27 mouse cellular contexts compared by ENCODE assay signal in the genomic region with DNA sequence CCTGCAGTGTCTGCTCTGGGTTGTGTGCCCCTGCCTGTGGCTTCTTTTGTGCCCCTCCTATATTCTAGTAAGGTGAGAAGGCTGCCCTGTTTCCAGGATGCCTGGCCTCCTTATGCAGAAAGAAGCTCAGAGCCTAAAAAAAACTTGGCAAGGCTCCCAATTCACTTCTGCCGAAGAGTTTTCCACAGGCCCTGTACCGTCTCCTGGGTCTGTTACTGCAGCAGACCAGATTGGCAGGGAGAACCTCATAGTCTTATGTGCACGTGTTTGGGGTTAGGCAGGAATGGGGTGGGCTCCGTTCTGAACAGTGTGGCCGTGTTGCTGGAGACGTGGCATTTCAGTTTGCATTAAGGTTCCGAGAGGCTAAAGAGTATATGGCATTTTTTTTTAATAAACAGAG. TPM values are rescaled to one million over a fixed set of nuclear protein-coding genes. Genes with fewer than 3 reads are reported as not detected.
A peak's percentile ranks its signal among the peaks of the same experiment; 100 is the strongest.
DNase-seq lines count a peak whose midpoint lies in the region; ATAC-seq and TF ChIP-seq lines count a peak whose summit lies in the region.
"Had no signal": no experiment of that assay in that cellular context is flagged by ENCODE, and none has a peak within 500 bp of the region (broad histone marks: within the 10 kb centered on the region; RNA-seq: fewer than 3 reads in every experiment).

No protein-coding gene starts in this region.

- no peaks in the 10 kb centered on the region for H3K36me3 ChIP-seq in forebrain, embryonic 14.5 days (ENCODE audit: control insufficient read depth, insufficient read depth, low read length)
- no peaks in the 10 kb centered on the region for H3K36me3 ChIP-seq in forebrain, postnatal 0 days (ENCODE audit: insufficient read depth)
- H3K36me3 ChIP-seq in hindbrain, embryonic 14.5 days (replicated peaks; ENCODE audit: control insufficient read depth, insufficient read depth) = no peaks in the 10 kb centered on the region
- no peaks in the 10 kb centered on the region for H3K36me3 ChIP-seq in hindbrain, embryonic 16.5 days (ENCODE audit: control insufficient read depth, insufficient read depth, low read length)
- H3K36me3 ChIP-seq in embryonic facial prominence, embryonic 15.5 days = no peaks in the 10 kb centered on the region
- H3K36me3 ChIP-seq: heart, embryonic 15.5 days; lung, embryonic 15.5 days; neural tube, embryonic 13.5 days had no signal

- no peak for ATAC-seq in forebrain, embryonic 14.5 days
- ATAC-seq in forebrain, postnatal 0 days = no peak
- no peak for ATAC-seq in hindbrain, embryonic 14.5 days (ENCODE audit: low FRiP score)
- ATAC-seq in hindbrain, embryonic 16.5 days = no peak
- ATAC-seq in embryonic facial prominence, embryonic 15.5 days (ENCODE audit: insufficient number of reproducible peaks, low FRiP score, low TSS enrichment, low read depth) = peak; percentile 81
- ATAC-seq in megakaryocyte progenitor cell, adult 5-6 weeks (replicated peaks; ENCODE audit: poor library complexity) = no peak

- 58% methylated on average over 7 of the region's 7 CpGs for WGBS in forebrain, embryonic 14.5 days
- WGBS in forebrain, postnatal 0 days = 45% methylated on average over 7 of the region's 7 CpGs
- WGBS in hindbrain, embryonic 14.5 days = 74% methylated on average over 7 of the region's 7 CpGs
- WGBS in hindbrain, embryonic 16.5 days = 55% methylated on average over 7 of the region's 7 CpGs
- 6% methylated on average over 7 of the region's 7 CpGs for WGBS in embryonic facial prominence, embryonic 15.5 days

- no peak overlapping the region for H3K4me3 ChIP-seq in forebrain, embryonic 14.5 days (ENCODE audit: low read depth, low read length)
- H3K4me3 ChIP-seq in forebrain, postnatal 0 days (ENCODE audit: low read depth, low read length) = no peak overlapping the region
- H3K4me3 ChIP-seq in hindbrain, embryonic 14.5 days (replicated peaks; ENCODE audit: low read length) = no peak overlapping the region
- no peak overlapping the region for H3K4me3 ChIP-seq in hindbrain, embryonic 16.5 days (ENCODE audit: low read length)
- H3K4me3 ChIP-seq in embryonic facial prominence, embryonic 15.5 days (replicated peaks) = no peak overlapping the region
- H3K4me3 ChIP-seq: heart, embryonic 15.5 days; lung, embryonic 15.5 days; neural tube, embryonic 13.5 days had no signal

- no peak overlapping the region for H3K9ac ChIP-seq in forebrain, embryonic 14.5 days (ENCODE audit: low read length)
- no peak overlapping the region for H3K9ac ChIP-seq in forebrain, postnatal 0 days
- H3K9ac ChIP-seq in hindbrain, embryonic 14.5 days = no peak overlapping the region
- no peak overlapping the region for H3K9ac ChIP-seq in hindbrain, embryonic 16.5 days (ENCODE audit: low read depth, low read length)
- H3K9ac ChIP-seq in embryonic facial prominence, embryonic 15.5 days = no peak overlapping the region
- H3K9ac ChIP-seq: heart, embryonic 15.5 days; lung, embryonic 15.5 days; neural tube, embryonic 13.5 days had no signal

- H3K4me1 ChIP-seq in forebrain, embryonic 14.5 days (ENCODE audit: control insufficient read depth, insufficient read depth, low read length) = peaks cover 14% of the 10 kb centered on the region; the same call in 1 of the 2 replicates
- 0 out of 2 replicates have a peak, but pooled peaks cover 10% of the 10 kb centered on the region for H3K4me1 ChIP-seq in forebrain, postnatal 0 days (ENCODE audit: insufficient read depth)
- H3K4me1 ChIP-seq in hindbrain, embryonic 14.5 days (replicated peaks; ENCODE audit: control insufficient read depth, insufficient read depth, low read length) = 0 out of 2 replicates have a peak, but pooled peaks cover 7% of the 10 kb centered on the region
- H3K4me1 ChIP-seq in hindbrain, embryonic 16.5 days (ENCODE audit: control insufficient read depth, insufficient read depth, low read depth, low read length) = peaks cover 6% of the 10 kb centered on the region; the same call in 1 of the 2 replicates
- H3K4me1 ChIP-seq in embryonic facial prominence, embryonic 15.5 days = peaks cover 23% of the 10 kb centered on the region
- H3K4me1 ChIP-seq: lung, embryonic 15.5 days had no signal

- DNase-seq in forebrain, embryonic 14.5 days (ENCODE audit: low spot score) = peak; percentile 58
- DNase-seq in forebrain, postnatal 0 days = no peak
- peak; percentile 35 for DNase-seq in hindbrain, embryonic 14.5 days (ENCODE audit: low spot score)
- DNase-seq in 3T3-L1 (ENCODE audit: low read depth, low spot score) = peak; percentile 17
- DNase-seq in ovary, postnatal 36 days (ENCODE audit: low spot score) = no peak
- DNase-seq: adrenal gland, postnatal 25 days; cerebellum, adult 18-20 months; cerebellum, postnatal 36 days; gastrocnemius, postnatal 10 days; kidney, adult 11 months; lung, postnatal 4 days; right cerebral cortex, postnatal 14 days; thymus, adult 18-20 months had no signal

- no peak overlapping the region for H3K4me2 ChIP-seq in forebrain, embryonic 14.5 days (ENCODE audit: low read length)
- H3K4me2 ChIP-seq in forebrain, postnatal 0 days (ENCODE audit: low read depth) = no peak overlapping the region
- H3K4me2 ChIP-seq in hindbrain, embryonic 14.5 days (replicated peaks) = no peak overlapping the region
- no peak overlapping the region for H3K4me2 ChIP-seq in hindbrain, embryonic 16.5 days (ENCODE audit: low read length)
- no peak overlapping the region for H3K4me2 ChIP-seq in embryonic facial prominence, embryonic 15.5 days (replicated peaks)
- H3K4me2 ChIP-seq: heart, embryonic 15.5 days; liver, embryonic 11.5 days; lung, embryonic 15.5 days; midbrain, embryonic 11.5 days; neural tube, embryonic 13.5 days had no signal

- no peak for TF ChIP-seq CTCF in forebrain, postnatal 0 days (IDR thresholded peaks at IDR 0.05; ENCODE audit: low read depth)

- H3K9me3 ChIP-seq in forebrain, embryonic 14.5 days (replicated peaks; ENCODE audit: control insufficient read depth, low read length) = no peaks in the 10 kb centered on the region
- H3K9me3 ChIP-seq in forebrain, postnatal 0 days (ENCODE audit: low read length) = no peaks in the 10 kb centered on the region
- no peaks in the 10 kb centered on the region for H3K9me3 ChIP-seq in hindbrain, embryonic 14.5 days (ENCODE audit: control insufficient read depth, low read length)
- H3K9me3 ChIP-seq in hindbrain, embryonic 16.5 days (ENCODE audit: control insufficient read depth, low read length) = no peaks in the 10 kb centered on the region
- H3K9me3 ChIP-seq in embryonic facial prominence, embryonic 15.5 days (replicated peaks) = no peaks in the 10 kb centered on the region
- H3K9me3 ChIP-seq: heart, embryonic 15.5 days; lung, embryonic 15.5 days; neural tube, embryonic 13.5 days had no signal

- H3K27me3 ChIP-seq in forebrain, embryonic 14.5 days (replicated peaks; ENCODE audit: control insufficient read depth, insufficient read depth, low read length) = no peaks in the 10 kb centered on the region
- H3K27me3 ChIP-seq in forebrain, postnatal 0 days (ENCODE audit: insufficient read depth, low read length) = no peaks in the 10 kb centered on the region
- no peaks in the 10 kb centered on the region for H3K27me3 ChIP-seq in hindbrain, embryonic 14.5 days (ENCODE audit: control insufficient read depth, insufficient read depth, low read length)
- no peaks in the 10 kb centered on the region for H3K27me3 ChIP-seq in hindbrain, embryonic 16.5 days (replicated peaks; ENCODE audit: control insufficient read depth, insufficient read depth, low read length)
- no peaks in the 10 kb centered on the region for H3K27me3 ChIP-seq in embryonic facial prominence, embryonic 15.5 days
- H3K27me3 ChIP-seq: CH12.LX; lung, embryonic 15.5 days; neural tube, embryonic 13.5 days had no signal

- no peak overlapping the region for H3K27ac ChIP-seq in forebrain, embryonic 14.5 days (ENCODE audit: low read depth, low read length)
- no peak overlapping the region for H3K27ac ChIP-seq in forebrain, postnatal 0 days (ENCODE audit: low read depth, low read length)
- no peak overlapping the region for H3K27ac ChIP-seq in hindbrain, embryonic 14.5 days
- H3K27ac ChIP-seq in hindbrain, embryonic 16.5 days (ENCODE audit: low read depth, low read length) = no peak overlapping the region
- peak overlapping the region; percentile 40 for H3K27ac ChIP-seq in embryonic facial prominence, embryonic 15.5 days (replicated peaks)
- H3K27ac ChIP-seq: heart, embryonic 15.5 days; kidney, postnatal 0 days; lung, embryonic 15.5 days; neural tube, embryonic 13.5 days had no signal

RNA-seq across cellular contexts. Expression of a gene that starts 23.0 kb away (rescaled TPM):
- polyA plus RNA-seq in forebrain, embryonic 14.5 days (2014; fragmentation: Nextera tagmentation; extraction: Ambion mirVana) = 0.95 and 0.99 TPM in 2 replicates
- total RNA-seq in forebrain, postnatal 0 days (2014; rRNA removed) = 0.52 and 0.92 TPM in 2 replicates
- 0.60 and 1.5 TPM in 2 replicates for polyA plus RNA-seq in forebrain, postnatal 0 days (2015; fragmentation: Nextera tagmentation; extraction: Ambion mirVana)
- 0.86 and 1.8 TPM in 2 replicates for polyA plus RNA-seq in hindbrain, embryonic 14.5 days (2014; fragmentation: Nextera tagmentation; extraction: Ambion mirVana)
- polyA plus RNA-seq in hindbrain, embryonic 16.5 days (2015; fragmentation: Nextera tagmentation; extraction: Ambion mirVana) = 0.98 and 1.3 TPM in 2 replicates
- polyA plus RNA-seq in embryonic facial prominence, embryonic 15.5 days (2015; fragmentation: Nextera tagmentation; extraction: Ambion mirVana) = 2.5 and 6.9 TPM in 2 replicates
- total RNA-seq in megakaryocyte progenitor cell, adult 5-6 weeks (2015) = not detected in 2 replicates
- not detected in 2 replicates for total RNA-seq in megakaryocyte progenitor cell, adult 5-6 weeks (2017)
- total RNA-seq: adrenal gland, postnatal 25 days; gastrocnemius, postnatal 10 days; MEL had no signal
- polyA plus RNA-seq: heart, embryonic 15.5 days; liver, embryonic 11.5 days; neural tube, embryonic 13.5 days; spleen, adult 2 months; stomach, embryonic 14.5 days; urinary bladder, adult 2 months had no signal

RNA-seq across cellular contexts. Expression of a gene that starts 27.6 kb away (rescaled TPM):
- 33.5 and 40.2 TPM in 2 replicates for polyA plus RNA-seq in forebrain, embryonic 14.5 days (2014; fragmentation: Nextera tagmentation; extraction: Ambion mirVana)
- total RNA-seq in forebrain, postnatal 0 days (2014; rRNA removed) = 7.3 and 10.0 TPM in 2 replicates
- 10.2 and 11.9 TPM in 2 replicates for polyA plus RNA-seq in forebrain, postnatal 0 days (2015; fragmentation: Nextera tagmentation; extraction: Ambion mirVana)
- polyA plus RNA-seq in hindbrain, embryonic 14.5 days (2014; fragmentation: Nextera tagmentation; extraction: Ambion mirVana) = 10.3 and 11.1 TPM in 2 replicates
- 10.8 and 11.5 TPM in 2 replicates for polyA plus RNA-seq in hindbrain, embryonic 16.5 days (2015; fragmentation: Nextera tagmentation; extraction: Ambion mirVana)
- polyA plus RNA-seq in embryonic facial prominence, embryonic 15.5 days (2015; fragmentation: Nextera tagmentation; extraction: Ambion mirVana) = 29.9 and 31.9 TPM in 2 replicates
- total RNA-seq in megakaryocyte progenitor cell, adult 5-6 weeks (2015) = not detected in 2 replicates
- not detected in 2 replicates for total RNA-seq in megakaryocyte progenitor cell, adult 5-6 weeks (2017)
- total RNA-seq: MEL had no signal

Comparison
In these comparisons a context has a peak if more than half of its experiments do, and no peak if none do; other contexts are left out.
1. DNase-seq: peak in forebrain, embryonic 14.5 days (single experiment), hindbrain, embryonic 14.5 days (single experiment) and 3T3-L1 (single experiment); none in forebrain, postnatal 0 days (single experiment) and ovary, postnatal 36 days (single experiment).